23 mouse cellular contexts compared by ENCODE assay signal in genomic region chr8:76474464-76475208, GRCm38 (mm10).
A peak's percentile ranks its signal among the peaks of the same experiment; 100 is the strongest.
DNase-seq lines count a peak whose midpoint lies in the region; ATAC-seq and TF ChIP-seq lines count a peak whose summit lies in the region.
"Had no signal": no experiment of that assay in that cellular context is flagged by ENCODE, and none has a peak within 500 bp of the region (broad histone marks: within the 10 kb centered on the region; RNA-seq: fewer than 3 reads in every experiment).

No protein-coding gene starts in this region.

- DNase-seq in heart, postnatal 10 days: peak; percentile 11 to 17
- DNase-seq in kidney, adult 9 months: peak; percentile 12
- no peak for DNase-seq in kidney, adult 18-20 months
- no peak for DNase-seq in Muller cell, postnatal 12 days (ENCODE audit: inconsistent ontology term)
- DNase-seq in lung, adult 18-20 months: no peak
- DNase-seq: adrenal gland, postnatal 10 days; adrenal gland, postnatal 36 days; cerebellum, adult 18-20 months; cerebellum, adult 9-10 months; cerebellum, postnatal 14 days; forebrain, postnatal 0 days; gastrocnemius, adult 2 months; gastrocnemius, postnatal 14 days had no signal

- no peaks in the 10 kb centered on the region for H3K27me3 ChIP-seq in heart, embryonic 11.5 days (ENCODE audit: control insufficient read depth, insufficient read depth, low read length)
- H3K27me3 ChIP-seq in small intestine, adult 2 months (ENCODE audit: control insufficient read depth, insufficient read depth, low read length): no peaks in the 10 kb centered on the region
- H3K27me3 ChIP-seq in hindbrain, embryonic 16.5 days (replicated peaks; ENCODE audit: control insufficient read depth, insufficient read depth, low read length): no peaks in the 10 kb centered on the region
- H3K27me3 ChIP-seq: embryonic facial prominence, embryonic 12.5 days; embryonic facial prominence, embryonic 15.5 days; heart, embryonic 13.5 days; hindbrain, embryonic 12.5 days; hindbrain, embryonic 15.5 days had no signal

- ATAC-seq in heart, embryonic 11.5 days (replicated peaks; ENCODE audit: insufficient number of reproducible peaks, low FRiP score, low TSS enrichment): no peak
- ATAC-seq in hindbrain, embryonic 16.5 days: no peak
- ATAC-seq: forebrain, embryonic 14.5 days; forebrain, postnatal 0 days; Patski had no signal

- H3K4me1 ChIP-seq in heart, embryonic 11.5 days (ENCODE audit: control insufficient read depth, insufficient read depth, low read length): no peaks in the 10 kb centered on the region
- peaks cover 12% of the 10 kb centered on the region; the same call in 1 of the 2 replicates for H3K4me1 ChIP-seq in small intestine, adult 2 months (ENCODE audit: control insufficient read depth, insufficient read depth, insufficient read length, low read length)
- no peaks in the 10 kb centered on the region for H3K4me1 ChIP-seq in hindbrain, embryonic 16.5 days (ENCODE audit: control insufficient read depth, insufficient read depth, low read depth, low read length)
- H3K4me1 ChIP-seq: embryonic facial prominence, embryonic 12.5 days; embryonic facial prominence, embryonic 15.5 days; heart, embryonic 13.5 days; hindbrain, embryonic 12.5 days; hindbrain, embryonic 15.5 days had no signal

- no peak for TF ChIP-seq CTCF in small intestine, adult 2 months (IDR thresholded peaks at IDR 0.05; ENCODE audit: extremely low read depth, insufficient read length, insufficient replicate concordance, low read depth, low read length)

- H3K9me3 ChIP-seq in heart, embryonic 11.5 days (replicated peaks; ENCODE audit: control insufficient read depth, low read length): no peaks in the 10 kb centered on the region
- H3K9me3 ChIP-seq in hindbrain, embryonic 16.5 days (ENCODE audit: control insufficient read depth, low read length): no peaks in the 10 kb centered on the region
- H3K9me3 ChIP-seq: embryonic facial prominence, embryonic 12.5 days; embryonic facial prominence, embryonic 15.5 days; heart, embryonic 13.5 days; hindbrain, embryonic 12.5 days; hindbrain, embryonic 15.5 days had no signal

- H3K36me3 ChIP-seq in heart, embryonic 11.5 days (ENCODE audit: control insufficient read depth, insufficient read depth, low read length): no peaks in the 10 kb centered on the region
- no peaks in the 10 kb centered on the region for H3K36me3 ChIP-seq in small intestine, adult 2 months (ENCODE audit: control insufficient read depth, insufficient read depth, low read length)
- H3K36me3 ChIP-seq in hindbrain, embryonic 16.5 days (ENCODE audit: control insufficient read depth, insufficient read depth, low read length): no peaks in the 10 kb centered on the region
- H3K36me3 ChIP-seq: embryonic facial prominence, embryonic 12.5 days; embryonic facial prominence, embryonic 15.5 days; heart, embryonic 13.5 days; hindbrain, embryonic 12.5 days; hindbrain, embryonic 15.5 days had no signal

- H3K4me3 ChIP-seq in heart, embryonic 11.5 days (ENCODE audit: low read depth, low read length): no peak overlapping the region
- H3K4me3 ChIP-seq in small intestine, adult 2 months (ENCODE audit: low read depth, low read length): no peak overlapping the region
- no peak overlapping the region for H3K4me3 ChIP-seq in hindbrain, embryonic 16.5 days (ENCODE audit: low read length)
- H3K4me3 ChIP-seq: embryonic facial prominence, embryonic 12.5 days; embryonic facial prominence, embryonic 15.5 days; gastrocnemius, adult 2 months; heart, embryonic 13.5 days; hindbrain, embryonic 12.5 days; hindbrain, embryonic 15.5 days had no signal

- no peak overlapping the region for H3K27ac ChIP-seq in heart, embryonic 11.5 days (ENCODE audit: low read depth, low read length)
- H3K27ac ChIP-seq in small intestine, adult 2 months (ENCODE audit: insufficient read depth, low read depth, low read length): peak overlapping the region; percentile 90
- no peak overlapping the region for H3K27ac ChIP-seq in hindbrain, embryonic 16.5 days (ENCODE audit: low read depth, low read length)
- H3K27ac ChIP-seq: embryonic facial prominence, embryonic 12.5 days; embryonic facial prominence, embryonic 15.5 days; gastrocnemius, adult 2 months; heart, embryonic 13.5 days; hindbrain, embryonic 12.5 days; hindbrain, embryonic 15.5 days had no signal

- no peak for TF ChIP-seq POLR2A in small intestine, adult 2 months (IDR thresholded peaks at IDR 0.05; ENCODE audit: low read depth, low read length)

- intact Hi-C loops in heart, postnatal 10 days (cut with DNase I): no loop called here

- no peak overlapping the region for H3K4me2 ChIP-seq in heart, embryonic 11.5 days
- no peak overlapping the region for H3K4me2 ChIP-seq in hindbrain, embryonic 16.5 days (ENCODE audit: low read length)
- H3K4me2 ChIP-seq: embryonic facial prominence, embryonic 12.5 days; embryonic facial prominence, embryonic 15.5 days; heart, embryonic 13.5 days; hindbrain, embryonic 12.5 days; hindbrain, embryonic 15.5 days had no signal

- no peak overlapping the region for H3K9ac ChIP-seq in heart, embryonic 11.5 days (ENCODE audit: low read depth, low read length)
- H3K9ac ChIP-seq in hindbrain, embryonic 16.5 days (ENCODE audit: low read depth, low read length): no peak overlapping the region
- H3K9ac ChIP-seq: embryonic facial prominence, embryonic 12.5 days; embryonic facial prominence, embryonic 15.5 days; forebrain, postnatal 0 days; heart, embryonic 13.5 days; hindbrain, embryonic 12.5 days; hindbrain, embryonic 15.5 days had no signal

- WGBS in heart, embryonic 11.5 days (ENCODE audit: insufficient replicate concordance): 56% methylated on average over 5 of the region's 5 CpGs
- WGBS in small intestine, adult 2 months: 25% methylated on average over 5 of the region's 5 CpGs
- WGBS in hindbrain, embryonic 16.5 days: 83% methylated on average over 5 of the region's 5 CpGs

Comparison
In these comparisons a context has a peak if more than half of its experiments do, and no peak if none do; other contexts are left out.
1. DNase-seq: peak in heart, postnatal 10 days (2 of 2) and kidney, adult 9 months (single experiment); none in kidney, adult 18-20 months (single experiment), Muller cell, postnatal 12 days (single experiment) and lung, adult 18-20 months (0 of 2).